Mouse (Mus musculus) neural tube, embryonic 14.5 days (tissue): ENCODE results near the gene Fam227b. TPM values are rescaled to one million over a fixed set of nuclear protein-coding genes. Genes with fewer than 3 reads are reported as not detected.
A peak's percentile ranks its signal among the peaks of the same experiment; 100 is the strongest.

Source experiments
- ATAC-seq: fragments of 200-750 bp; cut with Nextera tagmentation; 2 replicates; pipeline ENCODE4 v1.8.0; 2017; ENCODE audit warnings: low read depth, mild to moderate bottlenecking, moderate TSS enrichment, moderate library complexity
- H3K27ac ChIP-seq: fragments of 300-500 bp; sonication (generic); 2 replicates; pipeline ENCODE4 v1.5.1; 2014; ENCODE audit warnings: low read depth, mild to moderate bottlenecking, control low read depth, low read length, moderate library complexity, mixed read lengths
- H3K27me3 ChIP-seq: fragments of 300-500 bp; sonication (generic); 2 replicates; pipeline ENCODE4 v1.6.1; 2014; ENCODE audit warnings: low read length; ENCODE audit not compliant: control insufficient read depth, insufficient read depth
- H3K36me3 ChIP-seq: fragments of 300-500 bp; sonication (generic); 2 replicates; pipeline ENCODE4 v1.6.1; 2014; ENCODE audit warnings: low read length, mixed read lengths; ENCODE audit not compliant: control insufficient read depth, insufficient read depth
- H3K4me1 ChIP-seq: fragments of 300-500 bp; sonication (generic); 2 replicates; pipeline ENCODE4 v1.6.1; 2014; ENCODE audit warnings: low read length; ENCODE audit not compliant: control insufficient read depth, insufficient read depth
- H3K4me2 ChIP-seq: fragments of 300-500 bp; sonication (generic); 2 replicates; pipeline ENCODE4 v1.6.1; 2014; ENCODE audit warnings: mild to moderate bottlenecking, low read depth, low read length, control low read depth
- H3K4me3 ChIP-seq: fragments of 300-500 bp; sonication (generic); 2 replicates; pipeline ENCODE4 v1.5.1; 2014; ENCODE audit warnings: low read depth, low read length, control low read depth, mixed read lengths
- H3K9ac ChIP-seq: fragments of 300-500 bp; sonication (generic); replicated peaks from 2 replicates; pipeline ENCODE4 v1.6.1; 2014; ENCODE audit warnings: low read depth, mild to moderate bottlenecking, control low read depth, low read length, mixed read lengths
- H3K9me3 ChIP-seq: fragments of 300-500 bp; sonication (generic); 2 replicates; pipeline ENCODE4 v1.6.1; 2016; ENCODE audit warnings: low read length; ENCODE audit not compliant: control insufficient read depth
- WGBS: fragments of 180-500 bp; shearing (Covaris S2); extraction: QIAGEN DNeasy Blood & Tissue Kit; methylation state at CpG from one replicate; pipeline ENCODE4 v1.1.7; 2014; 5-methylcytosine and 5-hydroxymethylcytosine counted together
- polyA plus RNA-seq: library from polyadenylated mRNA; unstranded; fragments of >200 nt; fragmentation: Nextera tagmentation; extraction: Ambion mirVana; gene quantifications from 2 replicates; pipeline ENCODE4 v1.2.1, GENCODE M21; 2014

Fam227b gene
- polyA plus RNA-seq, 1 experiment from 2014 or later = not detected

- no peaks in the 10 kb centered on the region for H3K9me3 ChIP-seq
- no peak overlapping the region for H3K4me2 ChIP-seq
- peak; percentile 69; the same call in 1 of the 2 replicates for ATAC-seq
- no peaks in the 10 kb centered on the region for H3K4me1 ChIP-seq
- no peaks in the 10 kb centered on the region for H3K36me3 ChIP-seq
- H3K4me3 ChIP-seq = no peak overlapping the region
- no peak overlapping the region for H3K27ac ChIP-seq
- WGBS = 79% methylated on average over 8 of the region's 8 CpGs
- no peak overlapping the region for H3K9ac ChIP-seq
- H3K27me3 ChIP-seq = no peaks in the 10 kb centered on the region
Measured at GRCm38 (mm10) chr2:126033114-126033972, 118.5 kb downstream of the Fam227b start.

- 79% methylated on average over 8 of the region's 8 CpGs for WGBS
- Histone ChIP-seq H3K27ac (no peak overlapping the region), H3K27me3 (no peaks in the 10 kb centered on the region), H3K9ac (no peak overlapping the region), H3K4me3 (no peak overlapping the region), H3K9me3 (no peaks in the 10 kb centered on the region), H3K4me1 (no peaks in the 10 kb centered on the region), H3K36me3 (no peaks in the 10 kb centered on the region), H3K4me2 (no peak overlapping the region)
- no peak for ATAC-seq
Measured at GRCm38 (mm10) chr2:126031186-126031900, 120.5 kb downstream of the Fam227b start.

GRCm38 (mm10) chr2:126015763-126016473, 135.9 kb downstream of the Fam227b start:
- no peak overlapping the region for H3K4me3 ChIP-seq
- H3K27ac ChIP-seq = no peak overlapping the region
- H3K4me2 ChIP-seq = no peak overlapping the region
- no peaks in the 10 kb centered on the region for H3K36me3 ChIP-seq
- 22% methylated on average over 3 of the region's 3 CpGs for WGBS
- no peaks in the 10 kb centered on the region for H3K9me3 ChIP-seq
- no peak overlapping the region for H3K9ac ChIP-seq
- no peaks in the 10 kb centered on the region for H3K27me3 ChIP-seq
- H3K4me1 ChIP-seq = no peaks in the 10 kb centered on the region
- ATAC-seq = no peak

- H3K9me3 ChIP-seq = no peaks in the 10 kb centered on the region
- H3K4me1 ChIP-seq = no peaks in the 10 kb centered on the region
- H3K4me2 ChIP-seq = no peak overlapping the region
- no peaks in the 10 kb centered on the region for H3K36me3 ChIP-seq
- no peak overlapping the region for H3K27ac ChIP-seq
- WGBS = 53% methylated on average over 12 of the region's 12 CpGs
- no peak overlapping the region for H3K4me3 ChIP-seq
- H3K9ac ChIP-seq = no peak overlapping the region
- peak; percentile 34; the same call in 1 of the 2 replicates for ATAC-seq
- no peaks in the 10 kb centered on the region for H3K27me3 ChIP-seq
Measured at GRCm38 (mm10) chr2:126014989-126015710, 136.7 kb downstream of the Fam227b start.

GRCm38 (mm10) chr2:126006742-126007141, 145.1 kb downstream of the Fam227b start:
- no peak overlapping the region for H3K9ac ChIP-seq
- H3K4me2 ChIP-seq = no peak overlapping the region
- H3K4me1 ChIP-seq = no peaks in the 10 kb centered on the region
- H3K4me3 ChIP-seq = no peak overlapping the region
- 64% methylated on average over 2 of the region's 2 CpGs for WGBS
- no peaks in the 10 kb centered on the region for H3K9me3 ChIP-seq
- H3K27ac ChIP-seq = no peak overlapping the region
- ATAC-seq = no peak
- no peaks in the 10 kb centered on the region for H3K27me3 ChIP-seq
- H3K36me3 ChIP-seq = no peaks in the 10 kb centered on the region

GRCm38 (mm10) chr2:126006088-126006487, 145.7 kb downstream of the Fam227b start:
- H3K4me1 ChIP-seq = no peaks in the 10 kb centered on the region
- H3K9ac ChIP-seq = no peak overlapping the region
- H3K4me3 ChIP-seq = no peak overlapping the region
- no peaks in the 10 kb centered on the region for H3K27me3 ChIP-seq
- 43% methylated on average over 3 of the region's 3 CpGs for WGBS
- ATAC-seq = peak; percentile 78
- no peak overlapping the region for H3K27ac ChIP-seq
- no peaks in the 10 kb centered on the region for H3K36me3 ChIP-seq
- no peak overlapping the region for H3K4me2 ChIP-seq
- no peaks in the 10 kb centered on the region for H3K9me3 ChIP-seq

- Histone ChIP-seq H3K36me3 (no peaks in the 10 kb centered on the region), H3K4me1 (no peaks in the 10 kb centered on the region), H3K9me3 (no peaks in the 10 kb centered on the region), H3K9ac (no peak overlapping the region), H3K4me2 (no peak overlapping the region), H3K27me3 (no peaks in the 10 kb centered on the region), H3K27ac (no peak overlapping the region), H3K4me3 (no peak overlapping the region)
- WGBS = 76% methylated on average over 5 of the region's 5 CpGs
- ATAC-seq = no peak
Measured at GRCm38 (mm10) chr2:126002291-126002690, 149.5 kb downstream of the Fam227b start.

GRCm38 (mm10) chr2:125975808-125976345, 175.9 kb downstream of the Fam227b start:
- Histone ChIP-seq H3K9ac (no peak overlapping the region), H3K27me3 (no peaks in the 10 kb centered on the region), H3K4me2 (no peak overlapping the region), H3K27ac (no peak overlapping the region), H3K4me1 (no peaks in the 10 kb centered on the region), H3K36me3 (no peaks in the 10 kb centered on the region; the same call in 1 of the 2 replicates), H3K4me3 (no peak overlapping the region), H3K9me3 (no peaks in the 10 kb centered on the region)
- 66% methylated on average over 5 of the region's 5 CpGs for WGBS
- no peak for ATAC-seq
